Mouse (Mus musculus) splenic B cell, adult 2 months (primary cell): ENCODE measurements around the gene Fhl2.
"Not testable (repeated sequence)": the region's sequence is repeated elsewhere in the genome, so short reads cannot be mapped to it uniquely, and the experiment has no call there.

Experiments
- DNase-seq: peaks from one replicate; pipeline ENCODE4 v3.0.0-alpha.2; 2011; ENCODE audit warnings: low read depth, low spot score
- H3K27me3 ChIP-seq: 2 replicates; pipeline ENCODE4 v1.6.1; 2012; ENCODE audit warnings: mild to moderate bottlenecking, low read length, moderate library complexity, mixed read lengths; ENCODE audit not compliant: control insufficient read depth, poor library complexity, insufficient read depth, severe bottlenecking
- H3K36me3 ChIP-seq: 2 replicates; pipeline ENCODE4 v1.6.1; 2012; ENCODE audit warnings: mild to moderate bottlenecking, low read length, moderate library complexity, mixed read lengths; ENCODE audit not compliant: control insufficient read depth, poor library complexity, insufficient read depth, severe bottlenecking

The Fhl2 gene

GRCm38 (mm10) chr1:43203282-43203681, 6.5 kb upstream of the Fhl2 start:
- Histone ChIP-seq H3K27me3 (no peaks in the 10 kb centered on the region; the same call in 1 of the 2 replicates), H3K36me3 (no peaks in the 10 kb centered on the region)
- no peak for DNase-seq

- H3K27me3 ChIP-seq, result no peaks in the 10 kb centered on the region; the same call in 1 of the 2 replicates
- no peaks in the 10 kb centered on the region for H3K36me3 ChIP-seq
- DNase-seq, result no peak
Observed at GRCm38 (mm10) chr1:43202226-43202625, 5.4 kb upstream of the Fhl2 start.

DNA sequence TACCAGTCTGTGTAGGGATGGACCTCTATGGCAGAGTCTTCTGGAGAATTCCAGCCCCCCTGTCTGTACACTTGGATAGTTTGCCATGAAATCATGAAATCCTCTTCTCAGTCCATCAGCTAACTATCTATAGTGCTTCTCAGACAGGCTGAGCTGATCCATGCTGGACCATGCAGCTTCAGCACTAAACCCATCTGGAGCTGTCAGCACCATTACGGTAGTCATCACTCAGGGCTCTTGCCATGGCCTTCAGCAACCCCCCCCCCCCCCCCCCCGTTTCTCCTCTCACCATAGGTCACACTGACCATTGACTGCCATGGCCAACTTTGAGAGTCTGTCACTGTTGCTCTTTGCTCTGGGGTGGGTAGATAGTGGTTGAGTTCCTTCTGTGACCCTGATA, 5.0 kb upstream of the Fhl2 start:
- H3K36me3 ChIP-seq, result no peaks in the 10 kb centered on the region
- no peak for DNase-seq
- H3K27me3 ChIP-seq, result no peaks in the 10 kb centered on the region; the same call in 1 of the 2 replicates

- no peaks in the 10 kb centered on the region; the same call in 1 of the 2 replicates for H3K27me3 ChIP-seq
- no peak for DNase-seq
- no peaks in the 10 kb centered on the region for H3K36me3 ChIP-seq
Observed at GRCm38 (mm10) chr1:43199867-43200240, 3.1 kb upstream of the Fhl2 start.

GRCm38 (mm10) chr1:43199210-43199866, 2.6 kb upstream of the Fhl2 start:
- no peaks in the 10 kb centered on the region for H3K36me3 ChIP-seq
- no peaks in the 10 kb centered on the region; the same call in 1 of the 2 replicates for H3K27me3 ChIP-seq
- no peak for DNase-seq

GRCm38 (mm10) chr1:43196059-43196458, 725 bp downstream of the Fhl2 start:
- Histone ChIP-seq H3K36me3 (no peaks in the 10 kb centered on the region), H3K27me3 (no peaks in the 10 kb centered on the region)
- DNase-seq, result no peak

DNA sequence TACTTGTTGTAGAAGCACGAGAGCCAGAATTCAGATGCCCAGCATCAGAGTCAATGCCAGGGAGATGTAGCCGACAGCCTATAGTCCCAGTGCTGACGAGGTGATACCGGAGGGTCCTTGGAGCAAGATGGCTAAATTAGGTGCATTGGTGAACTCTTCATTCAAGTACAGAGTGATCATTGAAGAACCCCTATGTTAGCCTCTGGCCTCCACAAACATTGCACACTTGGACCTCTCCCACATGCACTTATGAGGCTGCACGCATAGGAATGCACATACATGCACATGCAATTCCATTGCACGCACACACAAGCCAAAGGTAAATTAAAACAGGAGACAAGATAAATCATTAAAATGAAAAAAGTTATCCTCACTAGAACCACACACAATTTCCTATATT, 3.4 kb downstream of the Fhl2 start:
- no peak for DNase-seq
- Histone ChIP-seq H3K27me3 (no peaks in the 10 kb centered on the region), H3K36me3 (no peaks in the 10 kb centered on the region)

DNA sequence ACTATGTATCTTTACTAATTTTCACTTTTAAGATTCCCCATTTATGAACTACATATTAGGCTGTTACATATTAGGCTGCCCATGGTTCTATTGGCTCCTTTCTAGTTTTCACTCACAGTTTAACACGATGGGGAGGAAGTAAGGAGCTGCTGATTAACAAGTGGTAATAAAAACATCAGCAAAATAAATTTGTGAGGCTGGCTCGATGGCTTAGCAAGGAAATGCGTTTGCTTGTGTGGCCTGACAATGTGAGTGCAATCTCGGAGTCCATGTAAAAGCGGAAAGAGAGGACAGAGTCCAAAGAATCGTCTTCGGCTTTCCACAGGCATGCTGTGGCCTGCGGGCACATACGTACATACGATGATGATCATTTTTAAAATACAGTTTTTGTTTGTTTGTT, 4.3 kb downstream of the Fhl2 start:
- no peak for DNase-seq
- no peaks in the 10 kb centered on the region for H3K27me3 ChIP-seq

GRCm38 (mm10) chr1:43191078-43191477, 5.7 kb downstream of the Fhl2 start:
- no peak for DNase-seq
- no peaks in the 10 kb centered on the region for H3K27me3 ChIP-seq

More for the DNA sequence above, 4.3 kb downstream of the Fhl2 start:
- H3K36me3 ChIP-seq, result no peaks in the 10 kb centered on the region

GRCm38 (mm10) chr1:43188893-43189292, 7.9 kb downstream of the Fhl2 start:
- H3K36me3 ChIP-seq, DNase-seq, H3K27me3 ChIP-seq: not testable (repeated sequence)

More at GRCm38 (mm10) chr1:43191078-43191477, 5.7 kb downstream of the Fhl2 start:
- H3K36me3 ChIP-seq, result no peaks in the 10 kb centered on the region

DNA sequence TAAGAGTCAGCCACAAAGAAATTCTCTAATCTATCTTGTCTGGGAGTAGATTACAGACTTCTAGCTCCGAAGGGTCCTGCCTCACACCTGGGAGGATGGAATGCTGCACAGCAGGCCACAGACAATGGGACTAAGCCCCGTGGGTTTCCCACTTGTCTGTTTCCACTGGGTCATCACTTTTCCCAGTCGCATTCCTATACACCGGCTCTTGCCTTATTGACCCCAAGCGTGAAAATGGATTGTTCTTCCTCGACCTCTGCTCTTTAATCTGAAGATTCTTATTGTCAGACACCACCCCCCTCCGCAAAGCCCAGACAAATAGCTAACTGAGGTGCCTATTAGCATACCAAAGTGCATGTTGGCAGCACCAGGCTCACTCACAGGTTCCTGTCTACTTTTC, 10.4 kb downstream of the Fhl2 start:
- Histone ChIP-seq H3K27me3 (no peaks in the 10 kb centered on the region), H3K36me3 (no peaks in the 10 kb centered on the region)
- no peak for DNase-seq

GRCm38 (mm10) chr1:43180912-43181311, 15.9 kb downstream of the Fhl2 start:
- no peak for DNase-seq
- no peaks in the 10 kb centered on the region for H3K36me3 ChIP-seq
- no peaks in the 10 kb centered on the region for H3K27me3 ChIP-seq

GRCm38 (mm10) chr1:43178780-43179179, 18.0 kb downstream of the Fhl2 start:
- DNase-seq, result no peak
- H3K36me3 ChIP-seq, result no peaks in the 10 kb centered on the region
- no peaks in the 10 kb centered on the region for H3K27me3 ChIP-seq

- Histone ChIP-seq H3K27me3 (no peaks in the 10 kb centered on the region), H3K36me3 (no peaks in the 10 kb centered on the region)
- no peak for DNase-seq
Observed at GRCm38 (mm10) chr1:43178378-43178777, 18.4 kb downstream of the Fhl2 start.

GRCm38 (mm10) chr1:43173283-43174226, 23.2 kb downstream of the Fhl2 start:
- no peak for DNase-seq
- Histone ChIP-seq H3K27me3 (no peaks in the 10 kb centered on the region), H3K36me3 (no peaks in the 10 kb centered on the region)
